28 mouse cellular contexts compared by ENCODE assay signal in the genomic region with DNA sequence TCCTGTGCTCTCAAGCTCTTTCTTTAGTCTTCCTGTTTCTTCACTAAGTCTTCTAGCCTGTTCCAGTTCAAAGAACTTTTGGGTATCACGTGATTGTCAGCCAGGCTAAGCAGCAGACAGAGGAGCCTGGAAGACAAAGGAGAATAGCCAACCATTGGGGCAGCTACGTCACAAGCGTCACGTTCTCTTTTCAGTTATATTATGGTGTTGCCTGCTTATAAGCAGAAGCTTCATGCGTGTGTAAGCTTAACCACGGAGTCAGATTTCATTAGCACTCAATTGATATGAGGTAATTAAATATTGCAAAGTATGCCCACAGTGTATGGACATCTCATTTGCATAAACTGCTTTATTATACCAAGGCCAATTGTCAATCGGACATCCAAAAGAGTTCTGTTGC. TPM values are rescaled to one million over a fixed set of nuclear protein-coding genes. Genes with fewer than 3 reads are reported as not detected.
DNase-seq lines count a peak whose midpoint lies in the region; ATAC-seq lines count a peak whose summit lies in the region.
"Had no signal": no experiment of that assay in that cellular context is flagged by ENCODE, and none has a peak within 500 bp of the region (broad histone marks: within the 10 kb centered on the region; RNA-seq: fewer than 3 reads in every experiment).

No protein-coding gene starts in this region.

- no peaks in the 10 kb centered on the region for H3K36me3 ChIP-seq in hindbrain, embryonic 16.5 days (ENCODE audit: control insufficient read depth, insufficient read depth, low read length)
- no peaks in the 10 kb centered on the region for H3K36me3 ChIP-seq in hindbrain, embryonic 14.5 days (replicated peaks; ENCODE audit: control insufficient read depth, insufficient read depth)
- no peaks in the 10 kb centered on the region for H3K36me3 ChIP-seq in midbrain, embryonic 14.5 days (ENCODE audit: control insufficient read depth, insufficient read depth, low read length)
- H3K36me3 ChIP-seq in midbrain, embryonic 11.5 days (ENCODE audit: control insufficient read depth, insufficient read depth, low read length) = no peaks in the 10 kb centered on the region
- H3K36me3 ChIP-seq in midbrain, embryonic 15.5 days (replicated peaks) = no peaks in the 10 kb centered on the region
- H3K36me3 ChIP-seq: forebrain, embryonic 10.5 days; G1E; heart, embryonic 10.5 days; heart, embryonic 13.5 days had no signal

- no peak overlapping the region for H3K27ac ChIP-seq in hindbrain, embryonic 16.5 days (ENCODE audit: low read depth, low read length)
- no peak overlapping the region for H3K27ac ChIP-seq in hindbrain, embryonic 14.5 days
- H3K27ac ChIP-seq in midbrain, embryonic 14.5 days (replicated peaks; ENCODE audit: low read depth, low read length) = no peak overlapping the region
- no peak overlapping the region for H3K27ac ChIP-seq in midbrain, embryonic 11.5 days (ENCODE audit: low read depth, low read length)
- no peak overlapping the region for H3K27ac ChIP-seq in midbrain, embryonic 15.5 days
- H3K27ac ChIP-seq: forebrain, embryonic 10.5 days; forebrain, embryonic 13.5 days; heart, adult 2 months; heart, embryonic 10.5 days; heart, embryonic 13.5 days had no signal

- H3K4me2 ChIP-seq in hindbrain, embryonic 16.5 days (ENCODE audit: low read length) = no peak overlapping the region
- no peak overlapping the region for H3K4me2 ChIP-seq in hindbrain, embryonic 14.5 days (replicated peaks)
- 0 out of 2 replicates have a peak overlapping the region, but pooled peaks have one; percentile 6 for H3K4me2 ChIP-seq in midbrain, embryonic 14.5 days (ENCODE audit: low read length)
- H3K4me2 ChIP-seq in midbrain, embryonic 11.5 days = no peak overlapping the region
- H3K4me2 ChIP-seq in midbrain, embryonic 15.5 days = no peak overlapping the region
- H3K4me2 ChIP-seq: forebrain, embryonic 13.5 days; heart, embryonic 13.5 days had no signal

- no peak for DNase-seq in hindbrain, embryonic 14.5 days (ENCODE audit: low spot score)
- DNase-seq in midbrain, embryonic 14.5 days = peak; percentile 47
- DNase-seq in midbrain, embryonic 11.5 days (ENCODE audit: low spot score, missing footprints) = no peak
- DNase-seq in ZHBTc4 (ENCODE audit: low read depth, low spot score) = peak; percentile 25
- no peak for DNase-seq in adrenal gland, postnatal 14 days
- DNase-seq: adrenal gland, adult 2 months; adrenal gland, postnatal 25 days; B cell, adult 2 months; cerebellum, adult 18-20 months; cerebellum, adult 9-10 months; cerebellum, postnatal 14 days; gastrocnemius, postnatal 10 days; gastrocnemius, postnatal 36 days; heart, adult 2 months; heart, postnatal 14 days; heart, postnatal 4 days had no signal

- H3K27me3 ChIP-seq in hindbrain, embryonic 16.5 days (replicated peaks; ENCODE audit: control insufficient read depth, insufficient read depth, low read length) = no peaks in the 10 kb centered on the region
- H3K27me3 ChIP-seq in hindbrain, embryonic 14.5 days (ENCODE audit: control insufficient read depth, insufficient read depth, low read length) = no peaks in the 10 kb centered on the region
- no peaks in the 10 kb centered on the region for H3K27me3 ChIP-seq in midbrain, embryonic 14.5 days (ENCODE audit: control insufficient read depth, insufficient read depth, low read length)
- H3K27me3 ChIP-seq in midbrain, embryonic 11.5 days (ENCODE audit: control insufficient read depth, insufficient read depth, low read length) = no peaks in the 10 kb centered on the region
- H3K27me3 ChIP-seq in midbrain, embryonic 15.5 days (replicated peaks) = no peaks in the 10 kb centered on the region
- H3K27me3 ChIP-seq: CH12.LX; forebrain, embryonic 13.5 days; heart, embryonic 13.5 days had no signal

- ATAC-seq in hindbrain, embryonic 16.5 days = 0 out of 2 replicates have a peak, but pooled peaks have one; percentile 30
- no peak for ATAC-seq in hindbrain, embryonic 14.5 days (ENCODE audit: low FRiP score)
- peak; percentile 17; the same call in 1 of the 2 replicates for ATAC-seq in midbrain, embryonic 14.5 days (ENCODE audit: low FRiP score, low TSS enrichment)
- no peak for ATAC-seq in midbrain, embryonic 11.5 days (ENCODE audit: low FRiP score)
- peak; percentile 69; the same call in 1 of the 2 replicates for ATAC-seq in midbrain, embryonic 15.5 days (replicated peaks)
- ATAC-seq: forebrain, embryonic 13.5 days; forebrain, embryonic 16.5 days; Patski had no signal

- 56% methylated on average over 7 of the region's 7 CpGs for WGBS in hindbrain, embryonic 16.5 days
- 53% methylated on average over 7 of the region's 7 CpGs for WGBS in hindbrain, embryonic 14.5 days
- 40% methylated on average over 7 of the region's 7 CpGs for WGBS in midbrain, embryonic 14.5 days
- WGBS in midbrain, embryonic 11.5 days = 71% methylated on average over 7 of the region's 7 CpGs
- WGBS in midbrain, embryonic 15.5 days = 49% methylated on average over 7 of the region's 7 CpGs

- no peak overlapping the region for H3K9ac ChIP-seq in hindbrain, embryonic 16.5 days (ENCODE audit: low read depth, low read length)
- no peak overlapping the region for H3K9ac ChIP-seq in hindbrain, embryonic 14.5 days
- H3K9ac ChIP-seq in midbrain, embryonic 14.5 days (replicated peaks; ENCODE audit: low read length) = no peak overlapping the region
- no peak overlapping the region for H3K9ac ChIP-seq in midbrain, embryonic 11.5 days (ENCODE audit: low read length)
- no peak overlapping the region for H3K9ac ChIP-seq in midbrain, embryonic 15.5 days
- H3K9ac ChIP-seq: forebrain, embryonic 13.5 days; heart, embryonic 13.5 days had no signal

- no peaks in the 10 kb centered on the region for H3K4me1 ChIP-seq in hindbrain, embryonic 16.5 days (ENCODE audit: control insufficient read depth, insufficient read depth, low read depth, low read length)
- no peaks in the 10 kb centered on the region for H3K4me1 ChIP-seq in hindbrain, embryonic 14.5 days (replicated peaks; ENCODE audit: control insufficient read depth, insufficient read depth, low read length)
- no peaks in the 10 kb centered on the region for H3K4me1 ChIP-seq in midbrain, embryonic 14.5 days (ENCODE audit: control insufficient read depth, insufficient read depth, low read length)
- no peaks in the 10 kb centered on the region for H3K4me1 ChIP-seq in midbrain, embryonic 11.5 days (ENCODE audit: control insufficient read depth, insufficient read depth, low read length)
- H3K4me1 ChIP-seq in midbrain, embryonic 15.5 days = no peaks in the 10 kb centered on the region; the same call in 1 of the 2 replicates
- H3K4me1 ChIP-seq: forebrain, embryonic 13.5 days; heart, embryonic 10.5 days; heart, embryonic 13.5 days had no signal

- H3K9me3 ChIP-seq in hindbrain, embryonic 16.5 days (ENCODE audit: control insufficient read depth, low read length) = no peaks in the 10 kb centered on the region
- 0 out of 2 replicates have a peak, but pooled peaks cover 7% of the 10 kb centered on the region for H3K9me3 ChIP-seq in hindbrain, embryonic 14.5 days (ENCODE audit: control insufficient read depth, low read length)
- no peaks in the 10 kb centered on the region for H3K9me3 ChIP-seq in midbrain, embryonic 14.5 days (ENCODE audit: control insufficient read depth, low read length)
- no peaks in the 10 kb centered on the region; the same call in 1 of the 2 replicates for H3K9me3 ChIP-seq in midbrain, embryonic 11.5 days (ENCODE audit: control insufficient read depth, low read length)
- no peaks in the 10 kb centered on the region for H3K9me3 ChIP-seq in midbrain, embryonic 15.5 days
- H3K9me3 ChIP-seq: forebrain, embryonic 10.5 days; forebrain, embryonic 13.5 days; G1E; heart, embryonic 10.5 days; heart, embryonic 13.5 days had no signal

- H3K4me3 ChIP-seq in hindbrain, embryonic 16.5 days (ENCODE audit: low read length) = no peak overlapping the region
- no peak overlapping the region for H3K4me3 ChIP-seq in hindbrain, embryonic 14.5 days (replicated peaks; ENCODE audit: low read length)
- no peak overlapping the region for H3K4me3 ChIP-seq in midbrain, embryonic 14.5 days (replicated peaks; ENCODE audit: low read depth, low read length)
- H3K4me3 ChIP-seq in midbrain, embryonic 11.5 days (ENCODE audit: low read depth, low read length) = no peak overlapping the region
- H3K4me3 ChIP-seq in midbrain, embryonic 15.5 days = no peak overlapping the region
- H3K4me3 ChIP-seq: forebrain, embryonic 10.5 days; forebrain, embryonic 13.5 days; heart, adult 2 months; heart, embryonic 10.5 days; heart, embryonic 13.5 days had no signal

RNA-seq across cellular contexts. Expression of a gene that starts 30.4 kb away (rescaled TPM):
- 0.79 and 1.2 TPM in 2 replicates for polyA plus RNA-seq in hindbrain, embryonic 16.5 days (2015; fragmentation: Nextera tagmentation; extraction: Ambion mirVana)
- polyA plus RNA-seq in hindbrain, embryonic 14.5 days (2014; fragmentation: Nextera tagmentation; extraction: Ambion mirVana) = 0.60 and 1.1 TPM in 2 replicates
- polyA plus RNA-seq in midbrain, embryonic 14.5 days (2014; fragmentation: Nextera tagmentation; extraction: Ambion mirVana) = 0.45 and 0.66 TPM in 2 replicates
- polyA plus RNA-seq in midbrain, embryonic 11.5 days (2014; fragmentation: Nextera tagmentation; extraction: Ambion mirVana) = 0.23 and 0.41 TPM in 2 replicates
- 0.98 TPM in 2 replicates for polyA plus RNA-seq in midbrain, embryonic 15.5 days (2015; fragmentation: Nextera tagmentation; extraction: Ambion mirVana)
- not detected in 2 replicates for total RNA-seq in adrenal gland, postnatal 14 days (2021)
- total RNA-seq: adrenal gland, adult 2 months; adrenal gland, postnatal 25 days; CH12.LX; gastrocnemius, adult 18-20 months; gastrocnemius, postnatal 10 days; gastrocnemius, postnatal 36 days; granulocyte monocyte progenitor cell, adult 5-6 weeks; heart, adult 2 months; heart, postnatal 14 days; heart, postnatal 4 days had no signal
- polyA plus RNA-seq: adrenal gland, adult 2 months; heart, embryonic 10.5 days; heart, embryonic 13.5 days; Patski had no signal

Comparison
In these comparisons a context has a peak if more than half of its experiments do, and no peak if none do; other contexts are left out.
1. ATAC-seq: peak in hindbrain, embryonic 16.5 days (single experiment), midbrain, embryonic 14.5 days (single experiment) and midbrain, embryonic 15.5 days (single experiment); none in hindbrain, embryonic 14.5 days (single experiment) and midbrain, embryonic 11.5 days (single experiment).
2. DNase-seq: peak in midbrain, embryonic 14.5 days (single experiment) and ZHBTc4 (single experiment); none in hindbrain, embryonic 14.5 days (single experiment), midbrain, embryonic 11.5 days (single experiment) and adrenal gland, postnatal 14 days (single experiment).